Mouse (Mus musculus) inflammation-experienced regulatory T-cells, adult 6 months (primary cell): ENCODE data around the gene Pcsk2. TPM values are rescaled to one million over a fixed set of nuclear protein-coding genes. Genes with fewer than 3 reads are reported as not detected.

ENCODE experiments used
- ATAC-seq: one replicate; pipeline ENCODE4 v1.8.0; 2017
- polyA plus RNA-seq, 3 experiments: library from polyadenylated mRNA; unstranded; fragments of 100-300 nt; shearing (Covaris generic); gene quantifications; one replicate each; pipeline ENCODE4 v1.2.1; 2017

Pcsk2 gene
- polyA plus RNA-seq, 3 experiments from 2014 or later, result not detected

DNA sequence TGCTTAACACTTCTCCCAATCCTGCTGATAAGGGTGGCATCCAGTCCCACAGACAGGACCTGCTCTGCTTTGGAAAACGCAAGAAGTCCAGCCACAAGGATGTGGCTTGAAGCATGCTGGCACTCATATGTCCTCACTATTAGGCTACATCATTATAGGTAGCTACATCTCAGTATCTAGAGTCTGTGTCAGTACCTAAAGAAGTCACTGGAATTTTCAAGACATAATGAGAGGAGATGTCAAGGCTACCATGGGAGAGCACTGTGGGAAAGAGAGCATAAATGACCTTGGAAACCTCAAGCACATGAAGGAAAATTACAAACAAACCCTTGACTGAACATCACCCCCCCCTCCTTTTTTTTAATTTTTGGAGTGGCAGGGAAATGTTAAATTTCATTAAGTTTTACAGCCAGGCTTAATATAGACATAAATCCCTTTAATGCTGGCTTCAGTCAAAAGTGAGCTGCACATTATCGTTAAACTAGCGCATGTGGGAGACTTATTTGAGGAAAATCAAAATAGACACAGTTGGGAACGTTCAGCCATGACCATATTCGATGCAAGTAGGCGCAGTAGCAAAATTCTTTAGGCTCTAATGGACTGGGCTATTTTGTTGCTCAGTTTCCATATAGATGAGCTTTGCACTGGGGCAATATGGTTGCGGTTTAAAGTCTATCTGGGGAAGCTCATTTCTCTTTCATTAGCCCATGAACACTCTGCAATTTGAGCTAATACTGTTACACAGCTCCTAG is 193.7 kb downstream of the Pcsk2 start:
- no peak for ATAC-seq

DNA sequence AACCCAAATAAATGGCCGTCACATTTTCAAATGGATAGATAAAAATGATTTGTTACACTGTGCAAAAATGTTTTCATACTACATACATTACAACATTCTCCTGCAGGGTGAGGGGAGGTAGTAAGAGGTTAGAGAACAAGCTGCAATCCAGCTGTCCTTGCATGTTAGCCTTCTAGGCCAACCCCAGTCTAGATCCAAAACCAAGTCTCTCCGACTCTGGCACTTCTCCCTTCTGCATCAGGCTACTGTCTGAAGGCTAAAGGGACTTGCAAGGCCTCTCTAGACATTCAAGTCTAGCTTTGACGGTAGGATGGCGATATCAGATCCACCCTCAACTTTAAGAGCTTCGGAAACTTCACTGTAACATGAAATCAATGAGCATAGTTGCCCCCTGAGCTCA is 196.5 kb downstream of the Pcsk2 start:
- no peak for ATAC-seq

DNA sequence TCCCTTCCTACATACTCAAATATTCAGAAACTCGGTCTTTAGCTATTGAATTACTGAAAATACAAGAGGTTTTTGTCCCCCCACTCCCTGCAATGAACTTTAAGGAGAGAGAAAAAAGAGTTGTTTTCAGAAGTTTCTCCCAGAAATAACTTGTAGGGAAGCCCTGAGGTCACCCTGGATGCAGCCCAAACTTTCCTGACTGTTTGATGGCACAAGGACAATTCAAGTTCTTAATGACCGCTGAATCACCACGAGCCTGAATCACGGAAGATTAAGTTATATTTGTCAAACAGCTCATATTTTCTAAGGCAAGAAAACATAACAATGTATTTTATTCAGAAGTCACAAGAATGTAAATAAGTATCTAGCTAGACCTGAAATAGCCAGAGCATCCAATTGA is 197.1 kb downstream of the Pcsk2 start:
- no peak for ATAC-seq

DNA sequence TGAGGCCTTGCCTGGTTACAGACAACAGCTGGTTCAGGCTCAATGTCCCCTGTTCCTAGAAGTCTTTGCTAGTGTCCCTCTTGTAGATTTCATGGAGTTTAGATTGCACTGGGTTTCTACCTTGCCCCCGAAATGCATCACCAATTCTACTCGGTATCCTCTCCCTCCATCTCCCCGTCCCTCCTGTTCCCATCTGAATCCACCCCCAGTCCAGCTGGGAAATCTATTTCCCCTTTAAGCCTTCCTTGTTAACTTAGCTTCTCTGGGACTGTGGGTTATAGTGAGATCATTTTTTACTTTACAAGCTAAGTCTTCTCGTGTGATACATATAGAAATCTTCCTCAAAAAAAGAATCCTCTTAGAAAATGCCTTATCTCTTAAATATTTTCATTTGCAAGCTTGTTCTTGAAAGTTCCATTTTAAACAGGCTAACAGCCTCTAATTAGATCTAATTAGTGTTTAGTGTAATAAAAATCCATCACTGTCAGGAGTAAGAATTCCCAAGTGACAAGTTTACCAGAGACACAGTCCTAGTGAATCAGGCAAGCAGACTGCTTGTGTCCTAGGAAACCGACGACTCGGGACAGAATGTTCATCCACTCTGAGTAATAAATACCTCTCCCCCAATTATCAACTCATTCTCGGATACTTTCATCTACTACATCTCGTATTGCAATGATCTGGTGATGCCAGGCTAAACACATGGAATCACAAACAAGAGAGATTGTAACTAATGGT is 206.3 kb downstream of the Pcsk2 start:
- no peak for ATAC-seq

DNA sequence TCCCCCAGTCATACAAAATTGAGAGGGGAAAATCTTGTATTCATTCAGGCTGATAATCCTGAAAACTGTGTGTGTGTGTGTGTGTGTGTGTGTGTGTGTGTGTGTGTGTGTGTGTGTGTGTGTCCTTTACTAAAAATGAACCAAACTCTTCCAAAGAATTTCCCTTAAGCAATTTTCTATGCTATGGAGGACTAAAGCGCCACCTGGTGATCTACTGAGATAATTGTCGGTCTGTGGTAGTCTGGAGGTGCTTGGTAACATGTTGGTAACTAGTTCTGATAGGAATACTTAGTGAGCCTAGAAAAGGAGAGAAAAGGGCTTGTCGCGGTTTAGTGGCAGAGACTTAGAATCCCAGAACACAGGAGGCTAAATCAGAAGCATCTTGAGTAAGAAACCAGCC is 230.5 kb downstream of the Pcsk2 start:
- ATAC-seq, result no peak

DNA sequence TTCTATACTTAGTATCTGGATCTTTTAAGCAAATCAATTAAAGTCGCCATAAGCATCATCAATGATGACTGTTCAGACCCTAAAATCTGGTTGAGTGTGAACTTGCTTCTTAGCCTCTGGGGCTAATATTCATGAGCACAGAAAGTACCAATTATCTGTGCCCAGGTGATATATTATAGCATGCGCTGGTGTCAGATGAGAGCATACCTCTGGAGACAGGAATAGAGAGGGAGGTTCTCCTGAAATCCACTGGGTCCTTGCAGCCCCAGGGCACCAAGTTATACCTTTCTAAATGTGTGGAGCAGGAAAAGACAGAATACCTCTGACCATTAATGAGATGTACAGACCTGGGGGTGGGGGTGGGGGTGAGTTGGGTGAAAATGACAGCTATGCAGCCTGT is 234.4 kb downstream of the Pcsk2 start:
- no peak for ATAC-seq

DNA sequence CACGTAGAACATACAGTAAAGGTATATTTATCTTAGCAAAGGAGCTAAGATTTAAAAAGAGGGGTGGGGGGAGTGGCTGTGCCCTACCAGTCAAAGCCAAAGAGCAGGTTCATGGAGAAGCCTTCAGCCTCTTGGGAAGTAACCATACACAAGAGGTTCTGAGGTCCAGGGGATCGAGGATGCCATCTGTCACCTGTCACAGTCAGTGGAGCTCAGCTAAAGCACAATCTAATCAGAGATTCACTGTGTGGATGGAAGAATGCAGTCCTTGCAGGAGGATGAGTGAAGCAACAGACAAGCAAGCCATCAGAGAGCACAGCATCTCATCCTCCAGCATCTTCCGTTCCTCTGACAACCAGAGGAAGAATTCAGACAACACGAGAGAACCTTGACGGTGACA is 244.0 kb downstream of the Pcsk2 start:
- no peak for ATAC-seq

DNA sequence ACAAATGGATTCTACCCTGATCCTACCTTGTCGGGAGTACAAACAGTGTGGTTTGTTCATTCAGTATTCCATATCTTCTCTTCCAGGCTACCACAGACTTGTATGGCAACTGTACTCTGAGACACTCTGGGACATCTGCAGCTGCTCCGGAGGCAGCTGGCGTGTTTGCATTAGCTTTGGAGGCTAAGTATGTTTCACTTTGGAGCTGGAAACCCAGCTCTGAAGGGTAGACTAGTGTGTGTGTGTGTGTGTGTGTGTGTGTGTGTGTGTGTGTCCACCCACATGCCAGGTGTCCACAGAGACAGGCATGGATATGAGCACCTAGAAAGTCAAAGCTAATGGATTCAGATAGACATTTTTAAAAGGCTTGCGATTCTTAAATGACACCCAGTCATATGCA is 249.9 kb downstream of the Pcsk2 start:
- no peak for ATAC-seq

DNA sequence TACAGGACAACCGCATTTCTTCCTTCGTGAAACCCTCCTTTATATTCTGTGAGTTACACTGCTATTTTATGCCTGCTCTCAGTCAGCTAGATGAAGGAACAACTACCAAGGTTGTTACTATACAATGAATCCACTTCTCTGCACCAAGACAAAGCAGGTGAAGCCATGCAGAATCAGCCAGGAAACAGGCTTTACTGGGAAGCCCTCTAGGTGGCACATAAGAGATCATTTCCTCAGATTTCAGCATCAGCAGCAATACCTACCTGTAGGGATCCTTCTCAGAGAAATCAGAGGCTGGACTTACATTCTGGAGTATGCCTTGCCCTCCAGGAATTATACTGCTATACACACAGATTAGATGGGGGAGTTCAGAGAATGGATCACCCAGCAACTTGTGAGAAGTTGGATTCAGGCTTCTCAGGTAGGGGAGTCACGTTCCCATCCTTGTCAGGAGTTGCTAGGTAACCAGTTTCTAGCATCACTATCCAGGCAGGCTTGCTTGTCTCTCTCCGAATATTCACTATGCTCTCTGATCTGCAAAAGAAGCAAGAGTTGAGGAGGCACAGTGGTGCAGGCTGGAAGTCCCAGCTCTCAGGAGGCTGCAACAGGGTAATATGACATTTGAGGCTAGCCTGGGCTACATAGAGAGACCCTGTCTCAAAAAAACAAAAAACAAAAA is 250.5 kb downstream of the Pcsk2 start:
- no peak for ATAC-seq

DNA sequence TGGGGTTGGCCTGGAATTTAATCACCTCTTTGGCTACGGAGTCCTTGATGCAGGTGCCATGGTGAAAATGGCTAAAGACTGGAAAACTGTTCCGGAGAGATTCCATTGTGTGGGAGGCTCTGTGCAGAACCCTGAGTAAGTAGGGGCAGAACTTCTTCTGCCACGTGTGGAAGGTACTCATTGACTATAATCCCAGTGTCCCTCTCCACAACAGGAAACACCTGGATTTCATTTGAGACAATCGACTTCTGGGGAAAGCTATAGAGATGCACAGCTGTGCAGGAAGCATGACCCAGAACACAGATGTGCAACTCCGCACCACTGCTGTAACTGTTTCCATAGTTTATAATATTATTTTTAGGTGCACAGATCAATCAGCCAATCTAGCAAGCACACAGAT is 255.1 kb downstream of the Pcsk2 start:
- no peak for ATAC-seq

DNA sequence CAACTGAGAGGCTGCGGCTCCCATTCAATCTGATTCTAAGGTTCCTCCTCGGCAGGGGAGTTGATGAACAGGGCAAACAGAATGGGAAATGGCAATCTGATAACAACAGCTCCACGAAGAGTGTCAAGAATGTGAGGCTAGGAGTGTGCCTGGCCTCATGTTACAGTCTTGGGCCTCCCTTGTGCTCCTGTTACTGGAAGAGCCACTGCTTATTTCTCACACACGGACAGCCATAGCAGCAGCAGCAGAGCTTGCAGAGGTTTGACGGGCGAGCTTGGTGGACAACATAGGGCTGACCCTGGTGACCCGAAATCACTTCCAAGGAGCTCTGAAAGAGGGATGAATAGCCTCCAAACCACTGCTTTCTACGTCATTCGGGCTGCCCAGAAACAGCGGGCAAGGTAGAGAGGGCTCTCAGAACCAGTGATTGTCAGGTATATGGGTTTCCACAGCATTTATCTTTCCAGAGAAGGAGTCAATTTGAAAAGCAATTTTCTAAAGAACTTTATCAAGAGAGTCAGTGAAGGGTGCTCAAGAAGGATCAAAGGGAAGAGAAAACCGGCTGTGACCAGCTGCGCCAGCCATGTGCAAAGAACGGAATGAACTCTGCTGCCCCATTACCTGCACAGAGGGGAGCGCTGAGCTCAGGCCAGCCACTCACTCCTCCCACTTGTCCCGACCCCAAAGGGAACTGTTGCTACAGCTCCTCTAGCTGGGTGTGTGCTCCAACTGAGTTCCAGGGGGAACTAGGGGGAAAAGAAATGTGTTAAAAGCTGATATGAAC is 260.4 kb downstream of the Pcsk2 start:
- no peak for ATAC-seq

DNA sequence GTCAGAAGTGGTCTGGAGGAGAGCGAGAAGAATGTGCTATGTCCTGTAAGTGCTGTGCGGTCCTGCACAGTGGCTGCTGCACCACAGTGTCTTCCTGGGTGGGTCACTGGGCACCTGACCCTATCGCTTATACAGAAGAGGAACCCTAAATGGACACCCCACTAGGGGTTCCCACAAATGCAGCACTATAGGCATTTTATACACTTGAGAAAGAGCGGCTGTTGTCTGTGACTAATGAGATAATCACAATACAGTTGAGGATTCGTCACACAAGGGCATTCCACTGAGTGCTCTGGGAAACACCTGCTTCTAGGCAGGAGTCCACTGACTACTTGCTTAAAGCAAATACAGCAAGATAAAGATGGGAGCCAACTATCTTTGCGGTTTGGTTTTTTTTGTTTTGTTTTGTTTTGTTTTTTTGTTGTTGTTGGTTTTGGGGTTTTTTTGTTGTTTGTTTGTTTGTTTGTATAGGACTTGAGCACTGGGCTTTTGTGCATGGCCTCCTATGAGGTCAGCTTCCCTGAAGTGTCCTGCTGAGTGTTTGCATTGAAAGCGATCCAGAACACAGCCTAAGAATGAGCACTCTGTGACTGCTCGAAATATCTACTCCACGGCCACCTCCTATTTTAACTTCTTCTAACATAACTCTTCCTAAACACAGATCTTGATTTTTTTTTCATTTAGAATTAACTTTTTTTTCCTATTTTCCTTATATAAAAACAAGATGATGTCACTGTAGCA is 261.1 kb downstream of the Pcsk2 start:
- ATAC-seq, result no peak

DNA sequence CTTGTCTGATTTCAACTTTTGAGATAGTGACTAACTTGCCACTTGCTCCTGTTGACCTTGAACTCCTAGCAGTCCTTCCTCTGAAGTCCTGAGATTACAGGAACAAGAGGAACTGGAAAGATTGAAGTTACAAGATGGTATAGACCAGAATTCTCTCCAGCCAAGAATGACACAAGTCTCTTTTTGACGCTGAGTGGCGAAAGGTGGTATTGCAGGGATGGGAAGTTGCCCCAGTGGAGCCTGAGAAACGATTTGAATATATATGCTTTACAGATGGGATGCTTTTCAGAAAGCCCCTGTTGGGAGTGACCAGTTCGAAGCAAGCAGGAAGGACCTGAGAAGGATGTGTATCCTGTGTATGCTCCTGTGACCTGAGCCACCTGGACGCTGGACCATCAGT is 262.8 kb downstream of the Pcsk2 start:
- ATAC-seq, result no peak

DNA sequence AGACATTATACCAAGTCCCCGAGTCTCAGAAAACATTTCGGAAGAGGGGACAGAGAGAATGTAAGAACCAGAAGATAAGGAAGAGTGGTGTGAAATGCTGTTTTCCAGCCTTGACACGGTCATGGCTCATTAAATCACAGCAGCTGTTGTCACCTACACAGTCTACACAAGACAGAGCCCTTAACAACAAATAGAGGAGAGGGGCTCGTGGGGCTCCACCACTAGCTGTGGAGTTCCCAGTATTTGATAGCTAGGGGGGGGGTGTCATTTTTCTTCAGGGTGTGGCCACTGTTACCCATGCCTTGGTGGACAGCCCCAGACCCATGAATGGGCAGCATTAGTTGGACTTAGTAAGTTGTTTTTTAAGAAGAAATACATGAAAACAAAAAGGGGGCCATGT is 266.3 kb downstream of the Pcsk2 start:
- ATAC-seq, result no peak

DNA sequence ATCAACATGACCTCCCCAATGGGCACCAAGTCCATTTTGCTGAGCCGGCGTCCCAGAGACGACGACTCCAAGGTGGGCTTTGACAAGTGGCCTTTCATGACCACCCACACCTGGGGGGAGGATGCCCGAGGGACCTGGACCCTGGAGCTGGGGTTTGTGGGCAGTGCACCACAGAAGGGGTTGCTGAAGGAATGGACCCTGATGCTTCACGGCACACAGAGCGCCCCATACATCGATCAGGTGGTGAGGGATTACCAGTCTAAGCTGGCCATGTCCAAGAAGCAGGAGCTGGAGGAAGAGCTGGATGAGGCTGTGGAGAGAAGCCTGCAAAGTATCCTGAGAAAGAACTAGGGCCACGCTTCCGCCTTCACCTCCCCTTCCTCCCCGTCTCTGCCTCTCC is 267.5 kb downstream of the Pcsk2 start:
- ATAC-seq, result no peak

DNA sequence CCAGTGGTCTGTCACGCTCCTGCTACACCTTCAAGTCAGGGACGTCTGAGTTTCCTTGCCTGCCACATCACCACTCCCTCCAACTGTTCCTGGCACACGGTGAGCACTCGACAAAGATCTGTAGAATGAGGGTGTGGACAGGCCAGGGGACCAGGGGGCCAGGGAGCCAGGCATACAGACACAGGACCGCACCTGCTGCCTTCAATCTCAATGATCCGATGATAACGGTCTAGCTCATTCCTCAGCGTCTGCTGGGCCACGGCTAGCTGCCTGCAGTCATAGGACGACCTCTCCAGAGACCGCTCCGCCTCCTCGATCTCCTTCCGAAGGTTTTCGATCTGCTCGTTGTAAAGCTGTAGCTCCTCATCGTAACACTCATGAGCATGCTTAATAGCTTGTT is 285.7 kb downstream of the Pcsk2 start:
- ATAC-seq, result no peak

DNA sequence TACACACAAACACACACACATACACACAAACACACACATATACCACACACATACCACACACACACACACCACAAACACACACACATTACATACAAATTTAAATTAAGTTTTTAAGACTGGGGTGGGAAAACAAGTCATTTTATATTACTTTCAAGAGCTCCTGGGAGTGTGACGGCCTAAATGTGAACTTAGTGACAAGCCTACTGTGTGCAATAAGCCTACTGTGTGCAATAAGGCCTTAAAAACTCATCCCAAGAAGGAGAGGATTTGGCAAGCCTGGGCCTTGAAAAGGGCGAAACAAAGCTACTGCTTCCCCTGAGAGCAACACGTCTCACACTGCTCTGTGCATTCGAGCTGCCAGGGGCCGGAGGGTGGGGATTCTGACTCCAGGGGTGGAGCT is 286.8 kb downstream of the Pcsk2 start:
- no peak for ATAC-seq

DNA sequence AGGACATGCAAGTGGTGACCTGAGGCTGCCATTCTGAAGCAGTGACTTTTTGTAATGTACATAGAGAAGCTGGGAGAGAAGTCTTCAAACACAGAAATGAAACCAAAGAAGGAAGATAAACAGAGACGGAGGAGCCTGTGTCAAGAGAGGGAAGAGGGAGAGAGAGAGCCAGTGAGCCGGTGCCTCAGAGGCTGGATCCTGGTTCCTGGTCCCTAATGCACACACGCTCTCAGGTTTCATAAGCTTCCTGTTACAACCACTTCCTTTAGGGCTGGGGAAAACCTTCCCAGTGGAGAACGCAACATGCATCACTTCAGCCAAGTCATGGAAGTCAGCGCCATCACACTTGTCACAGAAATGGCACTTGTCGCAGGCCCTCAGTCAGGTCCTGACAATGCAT is 288.1 kb downstream of the Pcsk2 start:
- no peak for ATAC-seq

DNA sequence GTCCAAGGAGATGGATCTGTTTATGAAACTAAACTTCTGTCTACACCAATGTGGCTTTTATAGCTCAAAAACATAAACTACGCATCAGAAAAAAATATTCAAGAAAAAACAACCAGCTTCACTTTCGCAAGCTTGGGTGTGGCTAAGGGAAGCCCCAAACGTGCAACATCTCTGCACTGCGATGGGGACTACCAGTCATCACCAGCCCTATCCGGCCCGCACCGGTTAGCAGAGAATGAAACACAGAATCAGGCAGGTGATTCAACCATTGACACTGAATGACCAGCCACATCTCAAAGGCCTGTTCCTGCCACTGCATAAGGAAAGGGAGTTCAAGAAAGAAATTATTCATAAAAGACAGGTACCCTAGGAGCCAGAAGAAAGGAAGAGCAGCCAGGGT is 289.9 kb downstream of the Pcsk2 start:
- ATAC-seq, result no peak

DNA sequence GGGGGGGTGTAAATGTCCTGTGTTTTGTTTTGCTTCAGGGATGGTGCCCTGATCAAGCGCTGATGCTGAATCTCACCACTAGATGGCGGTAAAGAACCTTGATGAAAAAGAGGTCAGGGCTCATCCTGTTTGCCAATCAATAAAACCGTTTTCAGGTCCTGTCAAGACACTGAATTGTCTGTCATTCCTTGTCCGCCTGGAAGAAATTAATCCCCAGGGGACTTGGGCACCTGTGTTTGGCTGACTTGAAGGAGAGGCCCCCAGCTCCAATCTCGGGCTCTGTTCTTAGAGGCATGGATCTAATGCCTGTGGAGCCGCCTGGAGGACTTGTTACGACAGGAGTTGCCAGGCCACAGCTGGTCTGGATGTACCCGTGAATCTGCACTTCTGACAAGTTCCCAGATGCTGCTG is 291.3 kb downstream of the Pcsk2 start:
- peak; percentile 72 for ATAC-seq

DNA sequence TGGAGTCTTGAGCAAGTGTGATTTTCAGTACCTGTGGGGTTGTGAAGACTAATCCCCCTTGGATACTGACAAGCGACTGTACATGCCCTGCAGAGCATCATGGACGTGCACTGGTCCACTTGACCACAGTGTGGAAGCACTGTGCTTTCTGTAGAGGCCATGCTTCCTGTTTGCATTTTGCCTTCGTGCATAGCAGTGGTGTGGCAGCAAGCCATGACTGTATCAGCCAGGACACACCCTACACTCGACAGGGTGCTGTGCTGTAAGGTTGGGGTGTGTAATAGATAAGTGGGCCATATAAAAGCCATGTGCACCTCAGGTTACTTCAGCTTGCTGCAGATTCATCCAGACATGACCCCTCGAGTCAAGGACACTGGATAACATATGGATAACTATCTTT is 292.7 kb downstream of the Pcsk2 start:
- peak; percentile 59 for ATAC-seq

DNA sequence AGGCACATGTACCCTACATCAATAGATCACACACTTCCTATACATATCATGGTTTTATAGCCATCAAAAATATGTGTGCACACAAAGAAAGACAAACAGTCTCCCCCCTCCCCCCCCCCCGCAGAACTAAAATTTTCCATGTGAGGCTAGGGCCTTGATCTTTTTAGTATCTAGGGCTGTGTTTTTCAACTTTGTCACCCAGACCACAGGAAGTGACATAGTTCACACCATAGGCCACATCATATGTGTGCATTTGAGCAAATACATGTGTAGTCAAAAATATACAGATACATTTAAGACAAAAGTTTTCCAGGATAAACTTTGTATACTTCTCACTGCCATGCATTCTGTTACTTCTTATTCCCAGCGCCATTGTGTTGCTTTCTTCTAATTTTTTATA is 293.5 kb downstream of the Pcsk2 start:
- ATAC-seq, result peak; percentile 63
